Mouse (Mus musculus) lung, postnatal 0 days (tissue): ENCODE results near the gene Anxa6. TPM values are rescaled to one million over a fixed set of nuclear protein-coding genes. Genes with fewer than 3 reads are reported as not detected.

ENCODE experiments used
- ATAC-seq: fragments of 200-750 bp; cut with Nextera tagmentation; 2 replicates; pipeline ENCODE4 v1.8.0; 2017; ENCODE audit warnings: moderate library complexity
- DNase-seq: peaks from one replicate; pipeline ENCODE4 v3.0.0-alpha.2; 2016; ENCODE audit warnings: low spot score
- H3K27ac ChIP-seq: fragments of 300-500 bp; sonication (generic); 2 replicates; pipeline ENCODE4 v1.5.1; 2014; ENCODE audit warnings: antibody characterized with exemption, mild to moderate bottlenecking, low read length, mixed read lengths
- H3K27me3 ChIP-seq: fragments of 300-500 bp; sonication (generic); replicated peaks from 2 replicates; pipeline ENCODE4 v1.6.1; 2014; ENCODE audit warnings: low read length, mixed read lengths; ENCODE audit not compliant: insufficient read depth
- H3K36me3 ChIP-seq: fragments of 300-500 bp; sonication (generic); 2 replicates; pipeline ENCODE4 v1.6.1; 2014; ENCODE audit warnings: low read length, mixed read lengths; ENCODE audit not compliant: insufficient read depth
- H3K4me1 ChIP-seq: fragments of 300-500 bp; sonication (generic); 2 replicates; pipeline ENCODE4 v1.6.1; 2014; ENCODE audit warnings: antibody characterized with exemption, low read depth, low read length, mixed read lengths; ENCODE audit not compliant: insufficient read depth
- H3K4me2 ChIP-seq: fragments of 300-500 bp; sonication (generic); replicated peaks from 2 replicates; pipeline ENCODE4 v1.6.1; 2014; ENCODE audit warnings: low read depth, mild to moderate bottlenecking, low read length, moderate library complexity, mixed read lengths
- H3K4me3 ChIP-seq: fragments of 300-500 bp; sonication (generic); 2 replicates; pipeline ENCODE4 v1.5.1; 2014; ENCODE audit warnings: low read depth, low read length
- H3K9ac ChIP-seq: fragments of 300-500 bp; sonication (generic); replicated peaks from 2 replicates; pipeline ENCODE4 v1.6.1; 2014; ENCODE audit warnings: low read depth, mild to moderate bottlenecking
- H3K9me3 ChIP-seq: fragments of 300-500 bp; sonication (generic); 2 replicates; pipeline ENCODE4 v1.6.1; 2016; ENCODE audit warnings: low read length, mixed read lengths
- CTCF ChIP-seq: IDR thresholded peaks from 2 replicates; pipeline ENCODE4 v1.5.1; 2016; ENCODE audit warnings: antibody characterized with exemption, mild to moderate bottlenecking
- EP300 ChIP-seq: IDR thresholded peaks from 2 replicates; pipeline ENCODE4 v1.6.1; 2016; ENCODE audit warnings: antibody characterized with exemption, mild to moderate bottlenecking, control low read depth
- WGBS: fragments of 180-500 bp; shearing (Covaris S2); extraction: QIAGEN DNeasy Blood & Tissue Kit; methylation state at CpG from one replicate; pipeline ENCODE4 v1.1.7; 2014; 5-methylcytosine and 5-hydroxymethylcytosine counted together
- polyA plus RNA-seq: library from polyadenylated mRNA; unstranded; fragments of >200 nt; fragmentation: Nextera tagmentation; extraction: Ambion mirVana; gene quantifications from 2 replicates; pipeline ENCODE4 v1.2.1, GENCODE M21; 2015

Gene Anxa6
- polyA plus RNA-seq, 1 experiment from 2014 or later = 228 TPM

GRCm38 (mm10) chr11:54949717-54950116 is 83.5 kb downstream of the Anxa6 start:
- WGBS = 44% methylated on average over 1 of the region's 1 CpGs
- H3K27me3 ChIP-seq = no peaks in the 10 kb centered on the region
- TF ChIP-seq EP300 (no peak), CTCF (no peak)

GRCm38 (mm10) chr11:54944702-54945101 is 88.5 kb downstream of the Anxa6 start:
- ATAC-seq (no peak), DNase-seq (no peak)
- no peak for TF ChIP-seq EP300
- no peak for TF ChIP-seq CTCF
- H3K4me1 ChIP-seq = no peaks in the 10 kb centered on the region
- H3K27me3 ChIP-seq = no peaks in the 10 kb centered on the region
- WGBS = 89% methylated on average over 3 of the region's 3 CpGs
- no peak overlapping the region for H3K9ac ChIP-seq
- H3K4me3 ChIP-seq = no peak overlapping the region
- no peaks in the 10 kb centered on the region for H3K9me3 ChIP-seq
- H3K27ac ChIP-seq = no peak overlapping the region
- H3K4me2 ChIP-seq = no peak overlapping the region
- H3K36me3 ChIP-seq = no peaks in the 10 kb centered on the region

More at GRCm38 (mm10) chr11:54949717-54950116, 83.5 kb downstream of the Anxa6 start:
- no peak overlapping the region for H3K4me2 ChIP-seq
- H3K36me3 ChIP-seq = no peaks in the 10 kb centered on the region
- H3K27ac ChIP-seq = no peak overlapping the region
- no peaks in the 10 kb centered on the region for H3K9me3 ChIP-seq
- DNase-seq (no peak), ATAC-seq (no peak)
- no peak overlapping the region for H3K9ac ChIP-seq
- H3K4me3 ChIP-seq = no peak overlapping the region
- no peaks in the 10 kb centered on the region for H3K4me1 ChIP-seq

- ATAC-seq (no peak), DNase-seq (no peak)
- Histone ChIP-seq H3K9ac (no peak overlapping the region), H3K4me1 (no peaks in the 10 kb centered on the region), H3K36me3 (peaks cover 17% of the 10 kb centered on the region), H3K27me3 (no peaks in the 10 kb centered on the region), H3K4me3 (no peak overlapping the region), H3K4me2 (no peak overlapping the region), H3K27ac (no peak overlapping the region), H3K9me3 (no peaks in the 10 kb centered on the region)
- WGBS = 75% methylated on average over 7 of the region's 7 CpGs
- TF ChIP-seq EP300 = no peak
- no peak for TF ChIP-seq CTCF
These were observed 93.2 kb downstream of the Anxa6 start for GRCm38 (mm10) chr11:54940056-54940455.

DNA sequence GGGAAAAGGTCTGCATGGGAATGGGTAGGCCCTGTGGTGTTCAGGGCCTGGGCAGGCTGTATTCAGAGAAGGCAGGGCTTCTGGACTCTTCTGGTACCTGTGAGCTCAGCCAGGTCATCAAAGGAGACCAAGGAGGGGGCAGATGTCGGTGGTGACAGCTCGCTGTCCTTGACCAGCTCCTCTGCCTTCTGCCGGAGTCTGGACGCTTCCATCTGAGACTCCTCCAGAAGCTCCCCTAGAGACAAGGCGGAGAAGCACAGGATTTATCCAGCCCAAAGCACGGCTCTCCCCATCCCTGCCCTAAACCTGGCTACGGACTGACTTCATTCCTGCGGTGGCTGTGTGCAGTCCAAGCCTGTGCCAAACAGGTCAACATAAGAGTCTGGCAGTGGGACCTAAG is 93.7 kb downstream of the Anxa6 start:
- TF ChIP-seq EP300 (no peak), CTCF (no peak)
- DNase-seq (no peak), ATAC-seq (no peak)
- WGBS = 80% methylated on average over 8 of the region's 8 CpGs
- Histone ChIP-seq H3K9ac (no peak overlapping the region), H3K4me1 (no peaks in the 10 kb centered on the region), H3K27me3 (no peaks in the 10 kb centered on the region), H3K36me3 (peaks cover 17% of the 10 kb centered on the region), H3K4me2 (no peak overlapping the region), H3K27ac (no peak overlapping the region), H3K9me3 (no peaks in the 10 kb centered on the region), H3K4me3 (no peak overlapping the region)

GRCm38 (mm10) chr11:54936771-54937140 is 96.5 kb downstream of the Anxa6 start:
- no peak overlapping the region for H3K4me2 ChIP-seq
- ATAC-seq (no peak), DNase-seq (no peak)
- H3K9ac ChIP-seq = no peak overlapping the region
- H3K9me3 ChIP-seq = no peaks in the 10 kb centered on the region
- H3K4me1 ChIP-seq = no peaks in the 10 kb centered on the region
- H3K27ac ChIP-seq = no peak overlapping the region; the same call in 1 of the 2 replicates
- no peak for TF ChIP-seq EP300
- no peak for TF ChIP-seq CTCF
- no peaks in the 10 kb centered on the region for H3K27me3 ChIP-seq
- H3K36me3 ChIP-seq = peaks cover 17% of the 10 kb centered on the region
- WGBS = 64% methylated on average over 3 of the region's 3 CpGs
- H3K4me3 ChIP-seq = no peak overlapping the region

DNA sequence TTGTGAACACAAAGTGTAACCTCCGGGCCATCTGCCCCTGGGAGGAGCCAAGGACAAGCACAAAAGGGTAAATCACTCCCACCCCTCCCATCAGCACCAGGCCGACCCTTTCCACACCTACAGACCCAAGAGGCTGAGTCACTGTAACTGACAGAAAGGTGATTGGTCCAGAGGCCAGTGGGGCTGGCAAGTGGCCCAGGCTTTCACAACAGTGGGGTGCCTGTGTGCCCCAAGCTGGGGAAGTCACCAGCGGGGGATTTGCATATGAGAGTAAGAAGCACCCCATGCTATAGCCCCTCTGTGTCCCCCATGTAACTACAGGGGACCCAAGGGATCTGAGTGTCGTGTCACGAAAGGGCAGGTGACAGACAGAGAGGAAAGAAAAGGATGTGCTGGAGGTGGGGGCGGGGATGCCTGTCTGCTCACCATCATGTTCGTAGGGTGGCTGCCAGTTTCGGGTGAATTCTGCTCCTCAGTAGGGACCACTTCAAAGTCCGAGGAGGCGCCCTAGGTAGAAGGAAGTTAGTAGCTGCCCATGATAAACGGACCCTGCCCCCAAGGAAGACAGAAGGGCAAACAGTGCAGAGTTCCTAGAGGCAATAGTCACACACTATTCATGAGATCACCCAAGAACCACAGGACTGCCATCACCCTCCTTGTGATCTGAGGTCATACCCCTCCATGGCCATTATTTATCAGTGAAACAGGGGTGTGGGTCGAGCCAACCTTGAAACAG is 97.0 kb downstream of the Anxa6 start:
- no peak overlapping the region for H3K9ac ChIP-seq
- H3K27ac ChIP-seq = peak overlapping the region; percentile 15; the same call in 1 of the 2 replicates
- peak; percentile 84 for ATAC-seq

More for the DNA sequence above, 97.0 kb downstream of the Anxa6 start:
- Histone ChIP-seq H3K27me3 (no peaks in the 10 kb centered on the region), H3K4me2 (no peak overlapping the region), H3K4me1 (no peaks in the 10 kb centered on the region), H3K36me3 (peaks cover 17% of the 10 kb centered on the region), H3K9me3 (no peaks in the 10 kb centered on the region), H3K4me3 (no peak overlapping the region)
- DNase-seq = peak; percentile 65
- 41% methylated on average over 12 of the region's 12 CpGs for WGBS
- TF ChIP-seq CTCF = no peak
- TF ChIP-seq EP300 = no peak
